Mouse (Mus musculus): ENCODE measurements around the gene Klf6. TPM values are rescaled to one million over a fixed set of nuclear protein-coding genes. Genes with fewer than 3 reads are reported as not detected.

Gene Klf6
- total RNA-seq, 2 experiments from 2014 or later: 36.4 to 37.2 TPM

- DNase-seq (ENCODE audit: low spot score in 2 of 2): no peak
These were observed 1.5 kb downstream of the Klf6 start for GRCm38 (mm10) chr13:5862626-5863407.

- no peak for DNase-seq (ENCODE audit: low spot score in 2 of 2)
These were observed 2.2 kb downstream of the Klf6 start for GRCm38 (mm10) chr13:5863408-5863891.

- DNase-seq (ENCODE audit: low spot score in 2 of 2): no peak
These were observed 3.2 kb downstream of the Klf6 start for GRCm38 (mm10) chr13:5864265-5865097.

GRCm38 (mm10) chr13:5865098-5865415, 3.8 kb downstream of the Klf6 start:
- no peak for DNase-seq (ENCODE audit: low spot score in 2 of 2)

DNA sequence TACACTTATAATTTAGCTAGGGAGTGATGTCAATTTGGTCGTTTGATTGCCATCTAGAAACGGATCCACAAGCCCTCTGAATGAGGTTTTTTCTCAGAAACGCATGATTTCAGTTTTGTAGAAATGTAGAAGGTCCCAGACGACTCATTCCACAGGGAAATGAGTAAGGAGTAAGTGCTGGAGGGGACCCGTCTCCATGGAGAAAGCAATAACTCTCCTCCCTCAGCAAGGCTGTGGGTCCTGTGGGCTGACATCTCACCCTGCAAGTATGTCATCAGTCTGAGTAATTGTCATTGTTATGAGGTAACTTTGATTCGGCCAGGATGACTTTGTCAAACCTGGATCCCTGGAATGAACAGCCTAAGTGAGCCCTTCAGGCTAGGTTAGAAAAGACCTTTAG, 4.8 kb downstream of the Klf6 start:
- no peak for DNase-seq (ENCODE audit: low spot score in 2 of 2)

DNA sequence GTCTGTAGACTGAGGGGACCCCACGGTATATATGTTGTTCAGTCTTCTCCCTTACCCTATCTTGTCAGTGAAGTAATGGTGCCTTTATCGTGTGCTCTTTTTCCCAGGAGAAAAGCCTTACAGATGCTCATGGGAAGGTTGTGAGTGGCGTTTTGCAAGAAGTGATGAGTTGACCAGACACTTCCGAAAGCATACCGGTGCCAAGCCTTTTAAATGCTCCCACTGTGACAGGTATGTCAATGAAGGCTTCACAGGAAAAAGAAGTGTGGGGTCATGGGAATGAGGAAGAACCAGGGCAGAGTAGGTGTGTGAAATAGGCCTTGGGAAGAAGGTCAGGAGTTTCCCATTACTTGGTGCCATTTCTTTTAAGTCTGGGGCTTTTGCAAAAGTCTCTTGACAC, 5.2 kb downstream of the Klf6 start:
- DNase-seq (ENCODE audit: low spot score in 2 of 2): no peak

DNA sequence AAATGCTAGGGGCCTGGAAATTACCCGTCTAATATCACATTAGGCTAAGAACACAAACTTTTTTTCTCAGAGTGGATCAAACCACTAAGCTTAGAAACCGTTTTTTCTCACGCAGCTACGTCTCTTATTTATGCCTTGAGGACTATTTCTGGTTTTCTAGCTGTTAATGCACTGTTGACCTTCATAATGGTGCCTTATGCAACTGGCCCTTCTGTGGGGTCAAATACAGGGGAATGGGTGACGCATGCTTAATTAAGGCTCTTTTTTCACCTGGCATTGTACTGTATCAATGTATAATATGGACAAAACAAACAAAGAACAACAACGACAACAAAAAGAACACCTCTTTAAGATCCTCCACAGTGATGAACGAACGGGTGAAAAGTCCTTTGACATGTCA, 7.1 kb downstream of the Klf6 start:
- DNase-seq (ENCODE audit: low spot score in 2 of 2): no peak

- DNase-seq (ENCODE audit: low spot score in 2 of 2): no peak
These were observed 8.2 kb downstream of the Klf6 start for GRCm38 (mm10) chr13:5869433-5869832.

DNA sequence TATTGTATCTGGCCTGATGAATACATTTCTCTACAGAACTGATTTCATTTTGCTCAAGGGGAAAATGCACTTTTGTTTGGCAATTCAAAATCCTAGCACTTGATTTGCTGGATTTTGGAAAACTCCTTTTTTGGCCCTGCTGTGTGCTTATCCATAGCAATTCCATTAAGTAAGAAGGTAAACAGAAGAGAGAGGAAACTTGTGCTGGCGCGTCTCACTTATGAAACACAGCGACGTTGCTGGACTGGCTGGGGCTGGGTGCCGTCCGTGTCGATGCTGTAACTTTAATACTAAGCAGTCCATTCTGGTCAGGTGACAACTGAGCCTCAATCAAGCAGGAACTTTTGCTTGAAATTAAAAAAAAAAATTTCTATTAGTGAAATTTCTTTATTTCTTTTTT, 8.6 kb downstream of the Klf6 start:
- no peak for DNase-seq (ENCODE audit: low spot score in 2 of 2)

- DNase-seq (ENCODE audit: low spot score in 2 of 2): no peak
These were observed 9.3 kb downstream of the Klf6 start for GRCm38 (mm10) chr13:5870382-5871272.

GRCm38 (mm10) chr13:5871414-5871813, 10.1 kb downstream of the Klf6 start:
- no peak for DNase-seq (ENCODE audit: low spot score in 2 of 2)

- no peak for DNase-seq (ENCODE audit: low spot score in 2 of 2)
These were observed 12.4 kb downstream of the Klf6 start for GRCm38 (mm10) chr13:5873681-5874080.

- no peak for DNase-seq (ENCODE audit: low spot score in 2 of 2)
These were observed 14.2 kb downstream of the Klf6 start for GRCm38 (mm10) chr13:5875478-5875877.

GRCm38 (mm10) chr13:5878748-5879147, 17.5 kb downstream of the Klf6 start:
- DNase-seq (ENCODE audit: low spot score in 2 of 2): no peak

- no peak for DNase-seq (ENCODE audit: low spot score in 2 of 2)
These were observed 25.5 kb downstream of the Klf6 start for GRCm38 (mm10) chr13:5886810-5887209.

- DNase-seq (ENCODE audit: low spot score in 2 of 2): no peak
These were observed 26.9 kb downstream of the Klf6 start for GRCm38 (mm10) chr13:5888164-5888563.

DNA sequence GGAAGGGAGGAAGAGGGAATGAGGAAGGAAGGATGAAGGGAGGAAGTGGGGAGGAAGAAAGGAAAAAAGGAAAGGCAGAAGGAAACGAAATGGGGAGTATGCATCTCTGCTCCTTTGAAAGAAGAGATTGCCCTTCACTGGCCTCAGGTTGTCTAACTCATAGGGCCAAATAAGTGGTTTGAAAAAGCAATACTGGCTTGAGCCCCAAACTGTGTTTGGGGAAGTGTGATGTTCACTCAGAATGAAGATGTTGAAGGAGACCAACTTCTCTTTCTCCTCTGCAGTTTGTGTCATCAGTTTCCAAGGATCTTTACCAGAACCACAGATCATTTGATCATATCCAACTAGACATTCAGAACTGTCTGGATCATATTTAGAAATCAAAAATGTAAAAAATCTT, 27.4 kb downstream of the Klf6 start:
- DNase-seq (ENCODE audit: low spot score in 2 of 2): no peak

- DNase-seq (ENCODE audit: low spot score in 2 of 2): no peak
These were observed 28.8 kb downstream of the Klf6 start for GRCm38 (mm10) chr13:5890035-5890434.

DNA sequence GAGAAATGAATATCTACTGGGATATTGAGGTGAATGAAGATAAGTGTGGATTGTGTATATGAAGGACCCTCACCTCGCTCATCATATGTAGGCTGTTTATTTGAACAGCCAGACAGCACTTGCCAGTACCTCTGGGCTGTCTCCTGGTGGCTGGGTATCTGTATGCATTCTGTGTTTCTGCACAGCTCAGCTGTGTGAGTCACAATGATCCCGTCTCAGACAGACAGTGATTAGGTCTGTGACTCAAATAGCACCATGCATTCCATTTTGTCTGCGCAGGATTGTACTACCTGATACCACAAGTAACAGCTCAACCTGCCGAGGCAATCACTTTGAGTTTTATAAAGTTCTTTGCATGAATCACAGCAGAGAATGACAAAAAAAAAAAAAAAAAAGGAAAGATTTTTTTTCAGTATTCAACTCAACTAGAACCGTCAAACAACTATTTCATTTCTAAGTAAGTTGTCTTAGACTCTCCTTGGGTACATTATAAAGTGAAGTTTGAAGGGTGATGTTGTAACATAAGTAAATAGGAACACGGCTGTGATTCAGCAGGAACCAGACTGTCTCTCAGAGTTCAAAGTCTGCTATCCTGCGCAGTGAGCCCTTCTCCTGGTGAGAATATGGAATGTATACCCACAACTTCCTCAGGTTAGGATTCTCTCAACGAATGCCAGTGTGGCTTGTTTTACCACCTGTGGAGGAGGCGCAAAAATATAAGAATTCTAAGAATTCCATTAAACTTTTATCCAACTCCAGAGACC, 31.6 kb downstream of the Klf6 start:
- no peak for DNase-seq (ENCODE audit: low spot score in 2 of 2)

DNA sequence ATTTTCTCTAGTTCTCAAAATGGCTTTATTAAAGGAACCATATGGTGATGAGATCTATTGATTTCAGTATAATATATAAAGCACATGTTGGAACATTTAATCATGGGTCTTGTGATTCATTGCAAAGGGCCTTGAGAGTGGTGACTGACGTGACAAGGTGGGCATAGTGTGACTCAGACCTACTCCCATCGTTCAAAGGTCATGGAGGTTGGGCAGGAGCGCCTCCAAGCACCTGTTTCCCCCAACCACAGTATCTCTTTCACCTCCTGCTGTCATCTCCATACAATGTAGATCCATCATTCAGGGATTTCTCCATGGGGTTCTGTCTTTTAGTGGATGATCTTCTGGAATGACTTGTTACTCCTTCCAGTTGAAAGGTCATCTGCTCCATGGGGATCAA, 33.6 kb downstream of the Klf6 start:
- DNase-seq (ENCODE audit: low spot score in 2 of 2): no peak

- DNase-seq (ENCODE audit: low spot score in 2 of 2): no peak
These were observed 34.6 kb downstream of the Klf6 start for GRCm38 (mm10) chr13:5895851-5896250.
